Mouse (Mus musculus) liver, embryonic 14.5 days (tissue): ENCODE data around the gene Birc5.

Experiments
- CTCF ChIP-seq: IDR thresholded peaks from 2 replicates; pipeline ENCODE4 v1.5.1; 2016; ENCODE audit warnings: antibody characterized with exemption, low read depth, control low read depth
- EP300 ChIP-seq: IDR thresholded peaks from 2 replicates; pipeline ENCODE4 v1.6.1; 2016; ENCODE audit warnings: antibody characterized with exemption, low read depth

DNA sequence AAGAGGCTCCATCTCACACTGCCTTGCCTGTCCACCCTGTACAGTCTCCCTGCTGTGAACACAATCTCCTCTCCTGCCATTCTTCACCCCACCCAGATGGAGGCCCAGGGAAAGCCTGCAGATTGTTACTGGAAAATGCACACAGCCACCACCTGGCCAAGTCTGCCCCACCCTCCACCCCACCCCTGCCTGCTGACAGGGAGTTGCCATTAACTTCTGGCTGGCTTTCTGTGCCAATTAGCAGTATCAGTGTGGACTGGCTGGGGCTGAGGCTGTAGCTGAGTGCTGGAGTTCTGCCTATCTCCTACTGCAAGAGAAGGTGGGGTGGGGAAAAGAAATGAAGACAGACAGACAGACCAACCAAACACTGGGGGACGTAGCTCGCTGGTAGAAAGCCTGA, 10.5 kb upstream of the Birc5 start:
- TF ChIP-seq EP300 = peak; percentile 63
- TF ChIP-seq CTCF = 0 out of 2 replicates have a peak, but pooled peaks have one; percentile 32
